Mouse (Mus musculus) ovary, postnatal 14 days (tissue): Measurements from ENCODE around the gene Cuzd1.

Experiments used
- DNase-seq: peaks from one replicate; pipeline ENCODE4 v3.0.0; 2022; ENCODE audit warnings: low spot score

Cuzd1 gene

GRCm38 (mm10) chr7:131322192-131322591 lies at the start of gene Cuzd1:
Cuzd1 (minus strand) TSS chr7:131322292.
- no peak for DNase-seq

DNA sequence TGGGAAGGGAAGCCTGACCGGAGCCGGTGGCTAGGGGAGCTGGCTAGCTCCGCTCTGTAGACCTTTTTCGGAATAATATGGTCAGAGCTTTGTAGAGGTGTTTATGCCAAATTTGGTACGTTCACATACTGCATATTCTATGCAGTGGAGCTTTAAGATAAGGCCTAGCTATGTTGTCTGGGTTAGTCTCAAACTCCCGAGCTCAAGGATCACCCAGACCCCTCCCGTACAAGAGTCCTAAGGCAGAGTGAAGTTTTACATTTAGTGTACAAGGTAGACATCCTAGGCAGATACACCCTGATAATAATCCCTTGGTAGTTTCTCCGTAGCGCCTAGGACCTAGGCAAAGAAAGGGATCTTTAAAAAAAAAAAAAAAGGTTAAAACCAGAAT lies 49.4 kb upstream of the Cuzd1 start:
- DNase-seq, result no peak

DNA sequence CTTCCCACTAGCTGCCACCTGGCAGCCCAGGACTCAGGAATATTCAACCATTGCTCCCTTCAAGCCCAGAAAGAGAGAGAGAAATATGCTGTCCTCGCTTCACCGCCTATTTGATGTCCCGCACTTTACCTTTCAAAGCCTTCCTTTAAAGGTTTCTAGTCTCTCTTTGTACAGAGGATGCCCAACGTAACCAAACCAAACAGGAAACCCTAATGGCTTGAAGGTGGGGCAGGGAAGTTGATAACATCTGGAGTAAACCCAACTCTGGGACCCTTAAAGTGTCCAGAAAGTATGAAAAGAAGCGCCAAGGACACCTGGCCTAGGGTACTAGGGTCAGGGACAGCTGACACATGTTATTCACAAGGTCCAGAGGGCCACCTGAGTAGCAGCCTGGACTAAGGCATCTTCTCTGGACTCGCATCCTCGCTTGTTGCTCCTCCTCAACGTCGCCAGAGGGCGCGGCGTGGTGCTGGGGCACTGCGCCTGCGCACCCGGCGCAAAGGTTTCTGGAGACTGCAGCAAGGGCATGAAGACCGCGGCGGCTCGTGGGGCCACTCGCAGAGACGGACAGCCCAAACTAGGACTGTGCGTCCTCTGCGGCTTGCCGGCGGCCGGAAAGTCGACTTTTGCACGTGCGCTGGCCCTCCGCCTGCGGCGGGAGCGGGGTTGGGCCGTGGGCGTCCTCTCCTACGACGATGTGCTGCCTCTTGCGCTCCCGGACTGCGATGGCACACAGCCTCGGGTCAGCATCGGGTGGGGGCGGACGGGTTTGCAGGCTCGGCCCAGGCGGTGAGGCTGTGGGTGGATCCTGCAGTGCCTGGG lies 48.8 kb upstream of the Cuzd1 start, which contains the start of gene Pstk:
TSS of gene Pstk (plus strand) at position 494 of the 822 bp plus-strand sequence.
- peak; percentile 84 for DNase-seq

DNA sequence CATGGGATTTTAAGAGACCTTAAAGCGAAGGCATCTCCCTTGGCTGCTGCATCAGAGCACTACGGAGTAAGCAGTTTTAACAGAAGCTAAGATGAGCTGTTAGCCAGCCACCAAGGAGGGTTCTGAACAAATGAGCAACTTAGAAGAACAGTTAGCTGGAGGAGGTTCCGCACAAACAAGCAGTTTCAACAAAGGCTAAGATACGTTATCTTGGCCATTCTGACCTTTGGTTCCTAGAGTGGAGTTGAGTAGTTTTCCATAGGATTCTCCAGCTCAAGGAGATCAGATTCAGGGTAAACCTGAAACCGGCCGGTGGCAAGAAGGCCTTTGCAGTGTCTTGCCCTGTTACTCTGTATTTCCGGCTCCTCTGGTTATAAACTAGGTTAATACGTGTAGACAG lies 42.0 kb upstream of the Cuzd1 start:
- DNase-seq, result no peak

DNA sequence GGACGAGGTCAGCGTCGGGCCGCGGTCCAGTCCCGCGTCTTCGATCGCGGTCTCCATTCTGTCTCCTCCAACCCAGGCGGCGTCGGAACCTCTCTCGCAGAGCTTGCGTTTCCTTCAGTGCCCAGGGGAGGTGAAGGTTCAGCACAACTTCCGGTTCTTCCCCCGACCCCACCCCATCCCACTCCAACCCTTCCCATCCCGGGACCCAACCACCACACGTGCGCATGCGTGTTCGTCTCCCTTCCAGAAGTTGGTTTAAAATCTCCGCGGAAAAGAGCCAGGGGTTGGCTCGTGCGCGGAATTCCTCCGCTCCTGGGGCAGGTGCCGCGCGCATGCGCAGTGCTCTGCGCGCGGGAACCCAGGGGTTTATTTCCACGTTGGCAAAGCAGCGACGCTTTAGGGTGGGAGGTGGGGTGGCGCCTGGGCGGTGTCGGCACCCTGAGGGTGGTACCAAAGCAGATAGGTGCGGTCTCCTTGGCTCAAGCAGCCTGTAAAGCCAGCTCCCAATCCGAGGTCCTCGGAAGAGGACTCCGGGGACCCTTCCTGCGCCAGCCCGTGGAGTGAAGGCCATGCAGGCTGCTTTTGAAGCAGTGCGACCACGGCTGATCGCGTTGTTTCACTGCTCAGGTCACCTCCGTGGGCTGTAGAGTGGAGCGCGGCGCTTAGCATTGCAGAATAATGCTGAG lies 40.7 kb upstream of the Cuzd1 start, which contains the start of gene 2310057M21Rik:
TSS of gene 2310057M21Rik (minus strand) at position 145 of the 686 bp plus-strand sequence.
- peak; percentile 90 for DNase-seq

GRCm38 (mm10) chr7:131362269-131362614 lies 40.1 kb upstream of the Cuzd1 start:
- no peak for DNase-seq

DNA sequence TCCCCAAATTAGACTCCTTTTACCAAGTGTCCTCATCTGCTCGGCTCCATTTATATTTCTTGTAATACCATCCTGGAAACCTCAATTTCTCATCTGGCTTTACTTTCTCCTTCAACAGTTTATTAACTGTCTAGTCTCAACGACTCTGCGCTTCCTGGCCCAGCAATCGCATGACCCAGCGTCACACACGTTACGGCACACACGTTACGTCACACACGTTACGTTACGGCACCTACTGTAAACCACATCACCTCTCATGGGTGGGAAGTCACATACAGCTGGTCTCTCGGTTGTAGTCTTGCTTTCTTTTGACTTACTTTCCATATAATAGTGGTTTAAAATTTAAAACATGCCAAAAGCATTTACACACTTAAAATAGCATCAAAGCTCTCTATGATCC lies 34.0 kb upstream of the Cuzd1 start:
- no peak for DNase-seq

GRCm38 (mm10) chr7:131345856-131346541 lies 23.9 kb upstream of the Cuzd1 start:
- DNase-seq, result no peak

DNA sequence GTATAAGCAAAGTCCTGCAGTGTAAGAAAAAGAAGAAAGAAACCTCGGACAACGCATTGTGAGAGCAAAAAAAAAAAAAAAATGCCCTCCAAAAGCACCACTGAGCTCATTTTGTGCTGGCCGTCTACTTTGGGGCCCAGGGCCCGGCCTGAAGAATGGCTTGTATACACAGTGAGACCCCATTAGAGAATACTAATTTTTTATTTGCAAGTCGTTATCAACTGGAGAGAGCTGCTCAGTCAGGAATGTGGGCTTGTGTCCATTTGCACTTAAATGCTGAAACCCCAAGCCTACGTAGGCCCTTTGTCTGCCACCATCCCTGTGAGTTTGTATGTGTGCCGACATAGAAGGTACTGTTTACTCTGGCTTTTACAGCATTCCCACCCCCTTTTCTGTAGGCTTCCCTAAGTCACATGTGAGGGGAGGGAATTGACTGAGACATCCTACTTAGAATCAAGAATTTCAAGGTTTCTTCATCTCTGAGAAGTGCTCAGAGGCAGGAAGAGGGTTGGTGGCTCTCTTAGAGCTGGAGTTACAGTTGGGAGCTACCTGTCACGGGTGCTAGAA lies 15.5 kb upstream of the Cuzd1 start:
- no peak for DNase-seq

GRCm38 (mm10) chr7:131333564-131333963 lies 11.5 kb upstream of the Cuzd1 start, which contains the start of gene Fam24a:
Fam24a (plus strand) TSS chr7:131333864.
- no peak for DNase-seq

GRCm38 (mm10) chr7:131331688-131332087 lies 9.6 kb upstream of the Cuzd1 start:
- DNase-seq, result no peak

DNA sequence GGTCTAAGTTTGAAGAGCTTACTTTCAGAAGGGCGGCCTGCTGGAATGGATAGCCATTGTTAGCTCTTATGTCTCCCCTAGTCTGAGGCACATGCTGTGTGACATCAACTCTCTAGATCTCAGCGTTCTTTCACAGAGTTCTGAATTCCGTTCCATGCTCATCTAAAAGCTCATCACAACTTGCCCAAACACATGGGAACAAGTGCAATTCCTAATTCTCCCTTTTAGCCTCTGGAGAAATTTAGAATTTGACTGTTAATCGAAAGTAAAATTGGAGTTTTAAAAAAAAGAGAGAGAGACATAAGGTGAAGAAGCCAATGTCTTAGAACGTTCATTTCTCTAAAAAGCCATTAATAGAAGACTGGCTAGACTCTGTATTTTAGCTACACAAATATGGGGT lies 7.3 kb upstream of the Cuzd1 start, which contains the start of gene Fam24b:
TSS of gene Fam24b (minus strand) at position 101 of the 400 bp plus-strand sequence.
- no peak for DNase-seq

DNA sequence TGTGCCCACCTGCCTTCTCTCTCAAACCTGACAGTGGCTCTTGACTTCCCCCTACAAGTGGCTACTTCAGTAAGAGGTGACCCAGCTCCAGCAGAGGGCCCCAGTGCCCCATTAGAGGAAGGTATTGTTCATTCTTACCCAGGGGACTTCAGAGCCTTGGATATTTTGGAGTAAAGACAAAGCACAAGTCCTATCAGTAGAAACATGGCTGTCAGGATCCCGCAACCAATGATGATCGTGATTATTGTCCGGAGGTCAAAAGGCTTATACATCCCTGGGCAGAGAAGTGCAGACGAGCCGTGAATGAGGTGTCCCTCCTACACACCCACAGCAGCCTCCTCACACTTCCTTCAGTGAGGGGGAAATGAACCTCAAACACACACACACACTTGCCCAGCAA lies 5.0 kb upstream of the Cuzd1 start:
- no peak for DNase-seq

DNA sequence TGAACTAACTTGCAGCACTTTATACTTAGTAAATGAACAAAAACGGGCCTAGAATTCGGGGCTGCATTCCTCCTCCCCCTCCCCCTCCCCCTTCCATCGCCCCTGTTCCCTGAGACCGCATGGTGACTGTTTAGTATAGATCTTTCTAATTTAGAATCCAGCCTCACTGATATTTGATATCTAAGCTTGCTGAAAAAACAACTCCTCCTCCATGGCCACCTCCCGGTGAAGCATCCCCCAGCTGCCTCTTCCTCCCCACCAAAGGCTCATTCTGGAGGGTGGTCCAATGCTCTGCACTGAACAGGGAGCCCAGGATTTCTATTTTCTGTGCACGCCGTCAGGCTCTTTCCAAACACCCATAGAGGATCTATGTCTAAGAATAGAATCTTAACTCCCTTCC lies 3.8 kb downstream of the Cuzd1 start:
- no peak for DNase-seq

DNA sequence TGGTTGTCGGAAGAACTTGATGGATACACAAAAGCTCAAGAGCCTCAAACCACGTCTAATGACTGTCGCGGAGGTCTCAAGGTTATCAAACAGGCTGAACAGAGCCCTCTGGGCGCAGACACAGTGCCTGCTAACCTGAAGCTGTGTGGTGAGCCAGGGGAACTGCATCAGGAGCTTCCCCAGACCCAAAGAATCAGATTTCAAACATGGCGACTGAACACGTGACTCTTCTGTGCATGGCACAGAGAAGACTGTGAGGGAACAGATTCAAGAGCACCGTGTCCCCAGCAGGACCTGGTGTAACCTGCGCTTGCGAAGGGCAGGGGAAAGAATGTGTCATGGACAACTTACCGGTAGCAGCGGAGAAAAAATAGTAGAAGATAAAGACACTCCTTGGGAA lies 4.5 kb downstream of the Cuzd1 start:
- DNase-seq, result no peak

DNA sequence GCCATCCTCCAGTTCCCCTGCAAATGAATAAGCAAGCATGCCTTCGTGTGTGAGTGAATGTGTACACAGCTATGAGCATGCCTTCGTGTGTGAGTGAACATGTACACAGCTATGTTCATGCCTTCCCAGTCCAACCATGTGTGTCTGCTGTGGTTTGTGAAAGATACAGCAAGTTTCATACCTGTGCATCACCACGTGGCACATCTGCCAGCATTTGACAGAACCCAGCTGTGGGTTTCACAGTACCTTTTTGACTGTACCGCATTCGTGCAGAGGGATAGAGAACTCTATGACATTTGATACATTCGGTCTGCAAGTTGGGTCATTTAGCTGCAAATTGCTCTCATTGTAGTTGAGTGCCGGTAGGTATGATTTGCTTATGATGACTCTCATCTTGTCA lies 7.6 kb downstream of the Cuzd1 start:
- DNase-seq, result no peak

DNA sequence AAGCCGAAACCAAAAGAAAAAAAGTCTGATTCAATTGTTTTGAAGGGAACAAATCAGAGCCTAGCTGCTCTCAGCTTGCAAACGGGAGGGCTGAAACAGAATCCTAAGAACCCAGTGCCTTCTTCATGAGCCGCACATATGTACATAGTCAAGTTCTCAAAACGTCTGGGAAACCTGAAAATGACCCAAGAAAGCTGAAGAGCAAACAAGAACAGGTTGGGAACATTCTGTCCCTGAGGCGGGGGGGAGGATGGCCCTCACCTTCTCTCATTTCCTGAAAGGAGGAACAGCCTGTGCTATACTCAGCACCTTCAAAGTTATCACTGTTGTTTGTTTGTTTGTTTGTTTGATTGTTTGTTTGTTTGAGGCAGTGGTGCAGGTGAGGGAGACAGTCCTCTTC lies 15.4 kb downstream of the Cuzd1 start:
- DNase-seq, result no peak

DNA sequence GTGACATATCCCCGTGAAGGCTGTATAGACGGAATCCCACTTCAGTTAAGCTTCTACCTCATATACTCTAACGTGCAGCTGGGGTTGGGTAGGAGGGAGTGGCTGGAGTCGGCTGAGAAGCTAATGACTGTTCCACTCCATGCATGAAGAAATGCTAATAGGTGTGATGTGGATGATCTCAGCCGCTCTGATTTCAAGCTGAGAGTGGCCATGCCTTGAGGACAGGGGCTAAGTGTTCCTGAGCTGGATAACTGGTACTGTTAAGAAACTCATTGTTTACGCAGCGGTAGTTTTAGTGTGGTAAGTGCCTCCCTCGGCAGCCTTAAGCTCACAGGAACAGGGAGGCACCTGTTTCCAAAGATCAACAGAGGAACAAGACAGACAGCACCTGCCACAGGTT lies 18.8 kb downstream of the Cuzd1 start:
- DNase-seq, result no peak

DNA sequence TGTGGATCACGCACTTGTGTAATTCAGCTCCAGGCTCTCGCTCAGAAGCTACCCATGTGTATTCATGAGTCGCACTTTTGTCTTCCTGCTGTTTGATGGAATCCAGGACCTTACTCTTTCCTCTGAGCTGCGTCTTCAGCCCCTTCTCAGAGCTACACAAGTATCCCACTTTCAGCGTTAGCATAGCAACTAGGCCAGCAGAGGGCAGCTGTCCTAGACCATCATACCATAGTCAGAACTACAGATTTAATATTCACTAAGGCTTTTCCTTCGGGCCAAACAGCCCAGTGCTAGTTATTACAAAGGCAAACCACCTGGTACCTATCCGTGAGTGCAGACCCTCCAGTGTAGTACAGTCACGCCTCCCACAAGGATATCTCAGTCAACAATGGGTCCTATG lies 24.9 kb downstream of the Cuzd1 start:
- no peak for DNase-seq

GRCm38 (mm10) chr7:131265851-131266250 lies 56.2 kb downstream of the Cuzd1 start:
- DNase-seq, result no peak

DNA sequence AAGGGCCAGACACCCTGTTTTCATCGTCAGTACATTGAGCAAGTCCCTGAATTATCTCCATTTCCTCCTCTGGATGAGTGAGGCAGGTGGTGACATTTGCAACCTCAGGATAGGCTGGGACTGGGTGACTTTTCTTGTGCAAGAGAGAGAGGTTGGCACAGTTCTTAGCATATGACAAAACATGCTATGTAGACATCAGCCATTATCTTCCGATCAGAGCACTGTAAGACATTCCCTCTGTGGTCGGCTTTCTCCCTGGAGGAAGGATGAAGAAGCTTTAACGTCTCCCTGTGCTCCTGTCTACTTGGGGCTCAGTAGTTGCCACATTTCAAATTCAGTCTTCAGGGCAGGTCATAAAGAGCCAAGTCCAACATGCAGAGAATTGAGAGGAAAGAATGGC lies 57.8 kb downstream of the Cuzd1 start:
- DNase-seq, result no peak

- DNase-seq, result no peak
Observed at GRCm38 (mm10) chr7:131260946-131261345, 61.1 kb downstream of the Cuzd1 start.
